Mouse (Mus musculus): ENCODE measurements at regions not wholly inside any gene's neighbourhood (a gene's known extent, or its start where the extent isn't known, plus 50 kb on each side); places are given as distances from the start of the nearest gene placed in this dataset.

GRCm38 (mm10) chr3:9884691-9885354, 203.1 kb upstream of the Gm9833 start:
- H3K9ac ChIP-seq, result no peak overlapping the region
- H3K4me2 ChIP-seq, result no peak overlapping the region
- 0 out of 2 replicates have a peak, but pooled peaks cover 5% of the 10 kb centered on the region for H3K4me1 ChIP-seq
- no peaks in the 10 kb centered on the region for H3K9me3 ChIP-seq (replicated peaks)
- ATAC-seq (replicated peaks; ENCODE audit: low FRiP score), result no peak
- WGBS, result 61% methylated on average over 5 of the region's 5 CpGs
- no peak overlapping the region for H3K4me3 ChIP-seq (replicated peaks)
- H3K27ac ChIP-seq, result no peak overlapping the region
- no peaks in the 10 kb centered on the region for H3K27me3 ChIP-seq
- no peaks in the 10 kb centered on the region for H3K36me3 ChIP-seq

GRCm38 (mm10) chr3:9885565-9885964, 202.3 kb upstream of the Gm9833 start:
- H3K9me3 ChIP-seq (replicated peaks), result no peaks in the 10 kb centered on the region
- no peak for ATAC-seq (replicated peaks; ENCODE audit: low FRiP score)
- H3K9ac ChIP-seq, result no peak overlapping the region
- H3K27ac ChIP-seq, result no peak overlapping the region
- H3K4me2 ChIP-seq, result no peak overlapping the region
- H3K27me3 ChIP-seq, result no peaks in the 10 kb centered on the region
- 55% methylated on average over 8 of the region's 8 CpGs for WGBS
- H3K36me3 ChIP-seq, result no peaks in the 10 kb centered on the region
- 0 out of 2 replicates have a peak, but pooled peaks cover 5% of the 10 kb centered on the region for H3K4me1 ChIP-seq
- no peak overlapping the region for H3K4me3 ChIP-seq (replicated peaks)

GRCm38 (mm10) chr3:9886077-9886476, 201.8 kb upstream of the Gm9833 start:
- Histone ChIP-seq H3K36me3 (no peaks in the 10 kb centered on the region), H3K27ac (no peak overlapping the region), H3K9ac (no peak overlapping the region), H3K4me1 (0 out of 2 replicates have a peak, but pooled peaks cover 5% of the 10 kb centered on the region), H3K4me3 (replicated peaks) (no peak overlapping the region), H3K4me2 (no peak overlapping the region), H3K9me3 (replicated peaks) (no peaks in the 10 kb centered on the region), H3K27me3 (no peaks in the 10 kb centered on the region)
- WGBS, result 77% methylated on average over 4 of the region's 4 CpGs
- no peak for ATAC-seq (replicated peaks; ENCODE audit: low FRiP score)

GRCm38 (mm10) chr3:9886765-9887626, 200.9 kb upstream of the Gm9833 start:
- Histone ChIP-seq H3K27me3 (no peaks in the 10 kb centered on the region), H3K36me3 (no peaks in the 10 kb centered on the region), H3K4me2 (no peak overlapping the region), H3K27ac (no peak overlapping the region), H3K9ac (no peak overlapping the region), H3K4me3 (replicated peaks) (no peak overlapping the region), H3K9me3 (replicated peaks) (no peaks in the 10 kb centered on the region), H3K4me1 (0 out of 2 replicates have a peak, but pooled peaks cover 5% of the 10 kb centered on the region)
- ATAC-seq (replicated peaks; ENCODE audit: low FRiP score), result no peak
- WGBS, result 65% methylated on average over 10 of the region's 10 CpGs

GRCm38 (mm10) chr3:9887627-9887994, 200.3 kb upstream of the Gm9833 start:
- 82% methylated on average over 2 of the region's 2 CpGs for WGBS
- no peak for ATAC-seq (replicated peaks; ENCODE audit: low FRiP score)
- no peak overlapping the region for H3K4me2 ChIP-seq

GRCm38 (mm10) chr3:9888051-9888450, 199.9 kb upstream of the Gm9833 start:
- H3K4me2 ChIP-seq, result no peak overlapping the region
- 0 out of 2 replicates have a peak, but pooled peaks cover 5% of the 10 kb centered on the region for H3K4me1 ChIP-seq
- H3K9ac ChIP-seq, result no peak overlapping the region
- H3K4me3 ChIP-seq (replicated peaks), result no peak overlapping the region
- no peaks in the 10 kb centered on the region for H3K9me3 ChIP-seq (replicated peaks)
- WGBS, result 90% methylated on average over 5 of the region's 5 CpGs
- H3K27me3 ChIP-seq, result no peaks in the 10 kb centered on the region
- no peak overlapping the region for H3K27ac ChIP-seq
- H3K36me3 ChIP-seq, result no peaks in the 10 kb centered on the region
- no peak for ATAC-seq (replicated peaks; ENCODE audit: low FRiP score)

More at GRCm38 (mm10) chr3:9887627-9887994, 200.3 kb upstream of the Gm9833 start:
- Histone ChIP-seq H3K9me3 (replicated peaks) (no peaks in the 10 kb centered on the region), H3K9ac (no peak overlapping the region), H3K4me1 (0 out of 2 replicates have a peak, but pooled peaks cover 5% of the 10 kb centered on the region), H3K27ac (no peak overlapping the region), H3K27me3 (no peaks in the 10 kb centered on the region), H3K36me3 (no peaks in the 10 kb centered on the region), H3K4me3 (replicated peaks) (no peak overlapping the region)

- Histone ChIP-seq H3K36me3 (no peaks in the 10 kb centered on the region), H3K27ac (no peak overlapping the region), H3K4me1 (no peaks in the 10 kb centered on the region), H3K4me2 (no peak overlapping the region), H3K27me3 (no peaks in the 10 kb centered on the region), H3K9ac (no peak overlapping the region), H3K9me3 (replicated peaks) (no peaks in the 10 kb centered on the region), H3K4me3 (replicated peaks) (no peak overlapping the region)
- 82% methylated on average over 4 of the region's 4 CpGs for WGBS
- no peak for ATAC-seq (replicated peaks; ENCODE audit: low FRiP score)
Observed at GRCm38 (mm10) chr3:9892884-9893494, 194.9 kb upstream of the Gm9833 start.

- H3K36me3 ChIP-seq, result no peaks in the 10 kb centered on the region
- WGBS, result 88% methylated on average over 11 of the region's 11 CpGs
- H3K4me1 ChIP-seq, result no peaks in the 10 kb centered on the region
- H3K4me2 ChIP-seq, result no peak overlapping the region
- H3K27ac ChIP-seq, result no peak overlapping the region
- no peaks in the 10 kb centered on the region for H3K27me3 ChIP-seq
- no peak overlapping the region for H3K4me3 ChIP-seq (replicated peaks)
- H3K9ac ChIP-seq, result no peak overlapping the region
- ATAC-seq (replicated peaks; ENCODE audit: low FRiP score), result no peak
- H3K9me3 ChIP-seq (replicated peaks), result no peaks in the 10 kb centered on the region
Observed at GRCm38 (mm10) chr3:9895396-9896135, 192.3 kb upstream of the Gm9833 start.

- H3K4me2 ChIP-seq, result no peak overlapping the region
- no peaks in the 10 kb centered on the region for H3K4me1 ChIP-seq
- no peak overlapping the region for H3K4me3 ChIP-seq (replicated peaks)
- H3K9ac ChIP-seq, result no peak overlapping the region
- 87% methylated on average over 5 of the region's 5 CpGs for WGBS
- no peaks in the 10 kb centered on the region for H3K27me3 ChIP-seq
- no peak for ATAC-seq (replicated peaks; ENCODE audit: low FRiP score)
- no peaks in the 10 kb centered on the region for H3K9me3 ChIP-seq (replicated peaks)
- no peak overlapping the region for H3K27ac ChIP-seq
- H3K36me3 ChIP-seq, result no peaks in the 10 kb centered on the region
Observed at GRCm38 (mm10) chr3:9896303-9896702, 191.6 kb upstream of the Gm9833 start.

GRCm38 (mm10) chr3:9901663-9902062, 186.2 kb upstream of the Gm9833 start:
- Histone ChIP-seq H3K27me3 (no peaks in the 10 kb centered on the region), H3K36me3 (no peaks in the 10 kb centered on the region), H3K4me3 (replicated peaks) (no peak overlapping the region), H3K9me3 (replicated peaks) (no peaks in the 10 kb centered on the region), H3K27ac (no peak overlapping the region), H3K4me2 (no peak overlapping the region), H3K4me1 (no peaks in the 10 kb centered on the region), H3K9ac (no peak overlapping the region)
- 86% methylated on average over 5 of the region's 5 CpGs for WGBS
- ATAC-seq (replicated peaks; ENCODE audit: low FRiP score), result no peak

- Histone ChIP-seq H3K4me2 (no peak overlapping the region), H3K9me3 (replicated peaks) (no peaks in the 10 kb centered on the region), H3K4me1 (no peaks in the 10 kb centered on the region), H3K9ac (no peak overlapping the region), H3K27me3 (no peaks in the 10 kb centered on the region), H3K27ac (no peak overlapping the region), H3K4me3 (replicated peaks) (no peak overlapping the region), H3K36me3 (no peaks in the 10 kb centered on the region)
- WGBS, result 86% methylated on average over 1 of the region's 1 CpGs
- no peak for ATAC-seq (replicated peaks; ENCODE audit: low FRiP score)
Observed at GRCm38 (mm10) chr3:9913357-9913756, 174.6 kb upstream of the Gm9833 start.

Data from kidney, embryonic 15.5 days (tissue).